Mouse (Mus musculus): Measurements from ENCODE around the gene Ddx55. TPM values are rescaled to one million over a fixed set of nuclear protein-coding genes. Genes with fewer than 3 reads are reported as not detected.

Gene Ddx55
- 4.8 and 4.9 TPM in 2 replicates for polyA plus RNA-seq (2012; rRNA removed)

GRCm38 (mm10) chr5:124552558-124553307 lies at the start of gene Ddx55:
Gene Ddx55 (plus strand): TSS chr5:124552864.
- TF ChIP-seq POLR2A (IDR thresholded peaks at IDR 0.05; ENCODE audit: control insufficient read depth, low read depth, low read length): peak; percentile 86
- TF ChIP-seq CTCF (IDR thresholded peaks at IDR 0.05; ENCODE audit: control insufficient read depth, insufficient read depth, insufficient replicate concordance, low read depth, low read length): no peak
- Histone ChIP-seq H3K27ac (ENCODE audit: control insufficient read depth, insufficient read depth, low read depth, low read length) (peak within 1 kb of the TSS; percentile 58), H3K36me3 (ENCODE audit: control insufficient read depth, insufficient read depth, low read length) (peaks cover 3% of the 10 kb centered on the region), H3K27me3 (ENCODE audit: control insufficient read depth, insufficient read depth, low read length) (no peaks in the 10 kb centered on the region), H3K4me1 (ENCODE audit: control insufficient read depth, insufficient read depth, low read length) (no peaks in the 10 kb centered on the region; the same call in 1 of the 2 replicates), H3K4me3 (ENCODE audit: control insufficient read depth, low read depth, low read length) (peak within 1 kb of the TSS; percentile 92)

- TF ChIP-seq POLR2A (IDR thresholded peaks at IDR 0.05; ENCODE audit: control insufficient read depth, low read depth, low read length): no peak
- no peak for TF ChIP-seq CTCF (IDR thresholded peaks at IDR 0.05; ENCODE audit: control insufficient read depth, insufficient read depth, insufficient replicate concordance, low read depth, low read length)
- no peak overlapping the region for H3K27ac ChIP-seq (ENCODE audit: control insufficient read depth, insufficient read depth, low read depth, low read length)
- H3K36me3 ChIP-seq (ENCODE audit: control insufficient read depth, insufficient read depth, low read length): no peaks in the 10 kb centered on the region
- H3K4me3 ChIP-seq (ENCODE audit: control insufficient read depth, low read depth, low read length): no peak overlapping the region
- no peaks in the 10 kb centered on the region; the same call in 1 of the 2 replicates for H3K4me1 ChIP-seq (ENCODE audit: control insufficient read depth, insufficient read depth, low read length)
- H3K27me3 ChIP-seq (ENCODE audit: control insufficient read depth, insufficient read depth, low read length): no peaks in the 10 kb centered on the region
Observed at GRCm38 (mm10) chr5:124503742-124504141, 48.9 kb upstream of the Ddx55 start.

- H3K27me3 ChIP-seq (ENCODE audit: control insufficient read depth, insufficient read depth, low read length): no peaks in the 10 kb centered on the region
- H3K36me3 ChIP-seq (ENCODE audit: control insufficient read depth, insufficient read depth, low read length): no peaks in the 10 kb centered on the region
- H3K4me1 ChIP-seq (ENCODE audit: control insufficient read depth, insufficient read depth, low read length): no peaks in the 10 kb centered on the region
- no peak for TF ChIP-seq POLR2A (IDR thresholded peaks at IDR 0.05; ENCODE audit: control insufficient read depth, low read depth, low read length)
- TF ChIP-seq CTCF (IDR thresholded peaks at IDR 0.05; ENCODE audit: control insufficient read depth, insufficient read depth, insufficient replicate concordance, low read depth, low read length): no peak
- no peak overlapping the region for H3K27ac ChIP-seq (ENCODE audit: control insufficient read depth, insufficient read depth, low read depth, low read length)
- no peak overlapping the region for H3K4me3 ChIP-seq (ENCODE audit: control insufficient read depth, low read depth, low read length)
Observed at GRCm38 (mm10) chr5:124505235-124505634, 47.4 kb upstream of the Ddx55 start.

- no peak overlapping the region for H3K4me3 ChIP-seq (ENCODE audit: control insufficient read depth, low read depth, low read length)
- no peaks in the 10 kb centered on the region for H3K4me1 ChIP-seq (ENCODE audit: control insufficient read depth, insufficient read depth, low read length)
- H3K36me3 ChIP-seq (ENCODE audit: control insufficient read depth, insufficient read depth, low read length): no peaks in the 10 kb centered on the region
- H3K27me3 ChIP-seq (ENCODE audit: control insufficient read depth, insufficient read depth, low read length): no peaks in the 10 kb centered on the region
- no peak for TF ChIP-seq POLR2A (IDR thresholded peaks at IDR 0.05; ENCODE audit: control insufficient read depth, low read depth, low read length)
- TF ChIP-seq CTCF (IDR thresholded peaks at IDR 0.05; ENCODE audit: control insufficient read depth, insufficient read depth, insufficient replicate concordance, low read depth, low read length): no peak
- peak overlapping the region; percentile 41; the same call in 1 of the 2 replicates for H3K27ac ChIP-seq (ENCODE audit: control insufficient read depth, insufficient read depth, low read depth, low read length)
Observed at GRCm38 (mm10) chr5:124506731-124507359, 45.8 kb upstream of the Ddx55 start.

- Histone ChIP-seq H3K36me3 (ENCODE audit: control insufficient read depth, insufficient read depth, low read length) (no peaks in the 10 kb centered on the region), H3K27me3 (ENCODE audit: control insufficient read depth, insufficient read depth, low read length) (no peaks in the 10 kb centered on the region), H3K4me1 (ENCODE audit: control insufficient read depth, insufficient read depth, low read length) (no peaks in the 10 kb centered on the region; the same call in 1 of the 2 replicates), H3K4me3 (ENCODE audit: control insufficient read depth, low read depth, low read length) (no peak overlapping the region), H3K27ac (ENCODE audit: control insufficient read depth, insufficient read depth, low read depth, low read length) (no peak overlapping the region)
- TF ChIP-seq CTCF (IDR thresholded peaks at IDR 0.05; ENCODE audit: control insufficient read depth, insufficient read depth, insufficient replicate concordance, low read depth, low read length) (no peak), POLR2A (IDR thresholded peaks at IDR 0.05; ENCODE audit: control insufficient read depth, low read depth, low read length) (no peak)
Observed at GRCm38 (mm10) chr5:124509200-124509599, 43.5 kb upstream of the Ddx55 start.

- no peaks in the 10 kb centered on the region for H3K36me3 ChIP-seq (ENCODE audit: control insufficient read depth, insufficient read depth, low read length)
- no peak overlapping the region for H3K27ac ChIP-seq (ENCODE audit: control insufficient read depth, insufficient read depth, low read depth, low read length)
- no peak overlapping the region for H3K4me3 ChIP-seq (ENCODE audit: control insufficient read depth, low read depth, low read length)
- no peaks in the 10 kb centered on the region for H3K27me3 ChIP-seq (ENCODE audit: control insufficient read depth, insufficient read depth, low read length)
- H3K4me1 ChIP-seq (ENCODE audit: control insufficient read depth, insufficient read depth, low read length): no peaks in the 10 kb centered on the region; the same call in 1 of the 2 replicates
- TF ChIP-seq CTCF (IDR thresholded peaks at IDR 0.05; ENCODE audit: control insufficient read depth, insufficient read depth, insufficient replicate concordance, low read depth, low read length) (no peak), POLR2A (IDR thresholded peaks at IDR 0.05; ENCODE audit: control insufficient read depth, low read depth, low read length) (no peak)
Observed at GRCm38 (mm10) chr5:124509742-124510237, 42.9 kb upstream of the Ddx55 start.

GRCm38 (mm10) chr5:124510536-124511050 lies 42.1 kb upstream of the Ddx55 start:
- TF ChIP-seq CTCF (IDR thresholded peaks at IDR 0.05; ENCODE audit: control insufficient read depth, insufficient read depth, insufficient replicate concordance, low read depth, low read length): no peak
- TF ChIP-seq POLR2A (IDR thresholded peaks at IDR 0.05; ENCODE audit: control insufficient read depth, low read depth, low read length): no peak
- H3K27ac ChIP-seq (ENCODE audit: control insufficient read depth, insufficient read depth, low read depth, low read length): no peak overlapping the region
- H3K36me3 ChIP-seq (ENCODE audit: control insufficient read depth, insufficient read depth, low read length): no peaks in the 10 kb centered on the region
- no peaks in the 10 kb centered on the region; the same call in 1 of the 2 replicates for H3K4me1 ChIP-seq (ENCODE audit: control insufficient read depth, insufficient read depth, low read length)
- H3K27me3 ChIP-seq (ENCODE audit: control insufficient read depth, insufficient read depth, low read length): no peaks in the 10 kb centered on the region
- no peak overlapping the region for H3K4me3 ChIP-seq (ENCODE audit: control insufficient read depth, low read depth, low read length)

Measured in testis, adult 2 months (tissue).